ENCODE assay signal across 8 mouse cellular contexts in the genomic region with DNA sequence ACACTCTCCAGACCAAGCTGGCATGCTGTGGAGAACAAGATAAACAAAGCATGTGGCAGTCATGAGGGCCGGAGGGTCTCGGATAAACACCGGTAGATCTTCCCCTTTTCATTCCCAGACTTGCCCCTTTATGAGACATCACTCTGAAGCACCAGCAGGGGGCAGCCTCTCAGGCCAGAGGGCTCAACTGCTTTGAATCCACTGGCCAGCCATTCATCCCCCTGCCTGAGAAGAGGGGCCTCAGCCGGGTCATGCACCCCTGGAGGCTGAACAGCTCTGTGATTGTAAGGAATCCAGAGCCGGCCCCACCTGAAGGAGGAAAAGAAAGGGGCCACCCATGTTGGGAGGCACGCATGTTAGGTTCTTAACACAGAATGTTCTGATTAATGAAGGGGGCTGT.
DNase-seq lines count a peak whose midpoint lies in the region; ATAC-seq and TF ChIP-seq lines count a peak whose summit lies in the region.

No protein-coding gene starts in this region.

- DNase-seq in cerebellum, postnatal 14 days: peak; percentile 45 to 63
- no peak for DNase-seq in cerebellum, adult 9-10 months
- peak; percentile 48 for DNase-seq in ovary, postnatal 14 days (ENCODE audit: low spot score)
- no peak for DNase-seq in ovary, postnatal 10 days (ENCODE audit: low spot score)
- DNase-seq in urinary bladder, postnatal 36 days (ENCODE audit: low spot score in 2 of 2): no peak

- no peak overlapping the region for H3K4me2 ChIP-seq in kidney, embryonic 14.5 days (replicated peaks; ENCODE audit: low read depth, low read length)

- no peaks in the 10 kb centered on the region for H3K36me3 ChIP-seq in kidney, embryonic 14.5 days (ENCODE audit: control insufficient read depth, insufficient read depth, low read length)

- no peak overlapping the region for H3K27ac ChIP-seq in cortical plate, adult 2 months (ENCODE audit: insufficient read depth, low read length)
- H3K27ac ChIP-seq in kidney, embryonic 14.5 days (ENCODE audit: low read depth, low read length): peak overlapping the region; percentile 86

- 9% methylated on average over 6 of the region's 6 CpGs for WGBS in kidney, embryonic 14.5 days

- no peak for TF ChIP-seq POLR2A in cortical plate, adult 2 months (IDR thresholded peaks at IDR 0.05; ENCODE audit: extremely low read depth, insufficient read depth, low read length)

- no peak overlapping the region for H3K4me3 ChIP-seq in cortical plate, adult 2 months (ENCODE audit: insufficient read depth, low read length)
- H3K4me3 ChIP-seq in kidney, embryonic 14.5 days (ENCODE audit: low read length): no peak overlapping the region

- peak overlapping the region; percentile 12; the same call in 1 of the 2 replicates for H3K9ac ChIP-seq in kidney, embryonic 14.5 days (ENCODE audit: low read depth, low read length)

- ATAC-seq in kidney, embryonic 14.5 days (ENCODE audit: low FRiP score, low TSS enrichment): peak; percentile 56
- ATAC-seq in megakaryocyte, adult 5-6 weeks (ENCODE audit: poor library complexity, severe bottlenecking): peak; percentile 18; the same call in 1 of the 2 replicates

- H3K4me1 ChIP-seq in cortical plate, adult 2 months (ENCODE audit: control insufficient read depth, insufficient read depth, low read length): no peaks in the 10 kb centered on the region
- H3K4me1 ChIP-seq in kidney, embryonic 14.5 days (ENCODE audit: control insufficient read depth, insufficient read depth, low read length): peaks cover 39% of the 10 kb centered on the region

- H3K9me3 ChIP-seq in kidney, embryonic 14.5 days (ENCODE audit: control insufficient read depth, low read length): no peaks in the 10 kb centered on the region

- H3K27me3 ChIP-seq in kidney, embryonic 14.5 days (ENCODE audit: control insufficient read depth, insufficient read depth, low read length): no peaks in the 10 kb centered on the region

- TF ChIP-seq CTCF in cortical plate, adult 2 months (IDR thresholded peaks at IDR 0.05; ENCODE audit: extremely low read depth, insufficient read depth, low read length): peak; percentile 57

Comparison
In these comparisons a context has a peak if more than half of its experiments do, and no peak if none do; other contexts are left out.
1. DNase-seq: peak in cerebellum, postnatal 14 days (2 of 2) and ovary, postnatal 14 days (single experiment); none in cerebellum, adult 9-10 months (single experiment), ovary, postnatal 10 days (single experiment) and urinary bladder, postnatal 36 days (0 of 2).